Mouse (Mus musculus) ES-Bruce4 (cell line): ENCODE measurements around the gene Themis2. TPM values are rescaled to one million over a fixed set of nuclear protein-coding genes. Genes with fewer than 3 reads are reported as not detected.
A peak's percentile ranks its signal among the peaks of the same experiment; 100 is the strongest.

Experiments
- H3K27ac ChIP-seq: 2 replicates; pipeline ENCODE4 v1.5.1; 2012; ENCODE audit warnings: low read length, inconsistent platforms; ENCODE audit not compliant: insufficient read depth
- H3K27me3 ChIP-seq: 2 replicates; pipeline ENCODE4 v1.6.1; 2012; ENCODE audit warnings: mild to moderate bottlenecking, low read length, inconsistent platforms; ENCODE audit not compliant: control insufficient read depth, poor library complexity, insufficient read depth, severe bottlenecking
- H3K36me3 ChIP-seq: 2 replicates; pipeline ENCODE4 v1.6.1; 2012; ENCODE audit warnings: inconsistent platforms, mild to moderate bottlenecking, low read length, moderate library complexity; ENCODE audit not compliant: control insufficient read depth, poor library complexity, insufficient read depth, severe bottlenecking
- H3K4me1 ChIP-seq: one replicate; pipeline ENCODE4 v1.8.1; 2011; ENCODE audit warnings: low read length; ENCODE audit not compliant: control insufficient read depth, insufficient read depth
- H3K4me3 ChIP-seq: 2 replicates; pipeline ENCODE4 v1.5.1; 2011; ENCODE audit warnings: low read depth, mild to moderate bottlenecking, low read length
- H3K9ac ChIP-seq: 2 replicates; pipeline ENCODE4 v1.6.1; 2012; ENCODE audit warnings: low read depth, mild to moderate bottlenecking, inconsistent platforms; ENCODE audit not compliant: poor library complexity, severe bottlenecking
- H3K9me3 ChIP-seq: replicated peaks from 2 replicates; pipeline ENCODE4 v1.6.1; 2012; ENCODE audit warnings: mild to moderate bottlenecking, low read length, inconsistent platforms; ENCODE audit not compliant: control insufficient read depth, poor library complexity, insufficient read depth, severe bottlenecking
- CTCF ChIP-seq: IDR thresholded peaks from one replicate; pipeline ENCODE4 v1.8.1; 2011; ENCODE audit warnings: low read depth, low read length
- EP300 ChIP-seq: IDR thresholded peaks from 2 replicates; pipeline ENCODE4 v1.6.1; 2011; ENCODE audit warnings: low read depth, low read length; ENCODE audit not compliant: insufficient read depth
- POLR2A ChIP-seq: IDR thresholded peaks from one replicate; pipeline ENCODE4 v1.8.1; 2011; ENCODE audit warnings: low read length; ENCODE audit not compliant: insufficient read depth
- polyA plus RNA-seq: library from polyadenylated mRNA; stranded (reverse); fragments of >200 nt; gene quantifications from 2 replicates; pipeline ENCODE4 v1.2.4, GENCODE M21; 2011; ENCODE audit warnings: low read depth; ENCODE audit not compliant: missing spikeins, insufficient read depth, insufficient read length

Themis2 gene
- polyA plus RNA-seq, result 0.72 and 0.84 TPM in 2 replicates

DNA sequence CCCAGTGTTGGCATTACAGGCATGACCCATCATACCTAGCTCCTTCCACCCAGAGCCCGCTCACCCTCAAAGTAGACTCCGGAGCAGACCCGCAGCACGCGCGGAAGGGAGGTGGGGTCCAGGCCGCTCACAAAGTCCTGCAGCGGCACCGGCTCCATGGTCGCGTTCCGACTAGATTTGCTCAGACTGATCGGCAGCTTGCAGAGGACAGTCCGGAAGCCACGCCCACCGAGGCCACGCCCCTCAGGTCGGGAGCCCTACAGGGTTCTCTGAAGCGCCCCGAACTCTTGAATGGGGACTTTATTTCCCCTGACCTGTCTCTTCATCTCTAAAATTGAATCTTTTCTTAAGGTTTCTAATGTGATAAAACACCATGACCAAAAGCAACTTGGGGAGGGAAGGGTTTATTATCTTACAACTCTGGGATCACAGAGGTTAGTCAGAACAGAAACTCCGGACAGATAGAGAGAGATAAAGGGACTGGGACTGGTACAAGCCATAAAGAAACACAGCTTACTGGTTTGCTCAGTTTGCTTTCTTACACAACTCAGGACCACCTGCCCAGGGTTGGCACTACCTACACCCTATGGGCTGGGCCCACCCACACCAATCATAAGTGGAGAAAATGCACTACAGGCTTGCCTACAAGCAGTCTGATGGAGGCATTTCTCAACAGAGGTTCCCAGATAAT lies at the start of gene Themis2:
Gene Themis2, minus strand, starts transcription at position 192 of the 691 bp plus-strand sequence.
- TF ChIP-seq POLR2A (no peak), CTCF (no peak), EP300 (no peak)
- Histone ChIP-seq H3K4me3 (peak within 1 kb of the TSS; percentile 81), H3K27me3 (no peaks in the 10 kb centered on the region), H3K27ac (no peak within 1 kb of the TSS), H3K36me3 (no peaks in the 10 kb centered on the region), H3K4me1 (no peaks in the 10 kb centered on the region), H3K9ac (peak within 1 kb of the TSS; percentile 12; the same call in 1 of the 2 replicates), H3K9me3 (no peaks in the 10 kb centered on the region)

DNA sequence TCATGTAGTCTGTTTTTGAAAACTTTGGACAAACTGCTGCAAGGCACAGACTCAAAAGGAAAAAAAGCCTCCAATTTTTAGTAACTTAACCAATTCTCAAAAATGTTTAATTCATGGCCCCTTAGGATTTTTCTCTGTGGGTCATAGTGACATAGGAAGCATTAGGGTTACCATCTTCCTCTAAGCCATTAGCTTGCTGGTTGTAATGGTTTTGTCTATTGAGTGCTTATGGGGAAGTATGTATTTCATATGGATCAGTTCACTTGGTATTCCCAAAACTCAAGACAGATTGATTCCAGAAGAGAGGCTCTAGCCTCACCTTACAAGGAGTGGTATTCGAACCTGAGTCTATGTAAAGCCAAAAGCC lies 47.5 kb upstream of the Themis2 start:
- H3K9me3 ChIP-seq, result no peaks in the 10 kb centered on the region
- no peak for TF ChIP-seq CTCF
- TF ChIP-seq POLR2A, result no peak
- TF ChIP-seq EP300, result no peak
- H3K4me1 ChIP-seq, result no peaks in the 10 kb centered on the region
- no peak overlapping the region for H3K4me3 ChIP-seq
- no peaks in the 10 kb centered on the region for H3K27me3 ChIP-seq
- H3K9ac ChIP-seq, result peak overlapping the region; percentile 63
- H3K27ac ChIP-seq, result peak overlapping the region; percentile 84
- H3K36me3 ChIP-seq, result peaks cover 23% of the 10 kb centered on the region

DNA sequence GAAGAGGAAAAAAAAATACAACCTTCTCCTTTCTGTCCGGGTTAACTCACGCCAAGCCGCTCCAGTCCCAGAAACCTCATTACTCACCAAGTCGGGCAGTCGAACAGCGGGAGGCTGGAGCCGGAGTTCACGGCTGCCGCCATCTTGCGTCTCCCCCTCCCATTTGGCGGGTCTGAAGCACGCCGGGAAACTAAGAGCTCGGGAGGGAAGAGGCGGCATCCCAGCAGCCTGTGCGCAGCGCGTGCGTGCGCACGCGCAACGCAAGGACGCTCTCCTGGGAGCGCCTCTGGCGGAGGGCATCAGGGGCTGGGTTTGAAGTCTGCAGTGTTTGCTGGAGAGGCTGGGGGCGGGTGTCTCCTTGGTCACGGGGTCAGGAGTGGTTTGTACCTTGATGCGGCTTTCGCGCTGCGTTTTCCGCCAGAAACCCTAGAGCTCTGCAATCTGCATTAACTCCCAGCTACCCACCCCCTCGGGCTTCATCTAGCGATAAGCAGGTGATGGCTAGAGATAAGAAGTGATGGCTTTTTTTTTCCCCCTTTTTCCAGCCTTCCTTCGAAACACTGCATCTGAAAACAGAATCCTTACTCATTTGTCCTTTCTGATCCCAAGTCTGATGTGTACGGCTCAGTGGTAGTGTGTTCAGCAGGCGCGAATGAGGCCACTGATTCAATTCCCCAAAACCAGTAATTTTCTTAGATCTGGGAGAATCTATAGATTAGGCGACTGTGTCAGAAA lies 47.0 kb upstream of the Themis2 start, which contains the start of gene Ppp1r8:
Gene Ppp1r8, minus strand, starts transcription at position 200 of the 735 bp plus-strand sequence.
- H3K9ac ChIP-seq, result peak within 1 kb of the TSS; percentile 90
- no peaks in the 10 kb centered on the region for H3K9me3 ChIP-seq
- H3K27ac ChIP-seq, result peak within 1 kb of the TSS; percentile 84

DNA sequence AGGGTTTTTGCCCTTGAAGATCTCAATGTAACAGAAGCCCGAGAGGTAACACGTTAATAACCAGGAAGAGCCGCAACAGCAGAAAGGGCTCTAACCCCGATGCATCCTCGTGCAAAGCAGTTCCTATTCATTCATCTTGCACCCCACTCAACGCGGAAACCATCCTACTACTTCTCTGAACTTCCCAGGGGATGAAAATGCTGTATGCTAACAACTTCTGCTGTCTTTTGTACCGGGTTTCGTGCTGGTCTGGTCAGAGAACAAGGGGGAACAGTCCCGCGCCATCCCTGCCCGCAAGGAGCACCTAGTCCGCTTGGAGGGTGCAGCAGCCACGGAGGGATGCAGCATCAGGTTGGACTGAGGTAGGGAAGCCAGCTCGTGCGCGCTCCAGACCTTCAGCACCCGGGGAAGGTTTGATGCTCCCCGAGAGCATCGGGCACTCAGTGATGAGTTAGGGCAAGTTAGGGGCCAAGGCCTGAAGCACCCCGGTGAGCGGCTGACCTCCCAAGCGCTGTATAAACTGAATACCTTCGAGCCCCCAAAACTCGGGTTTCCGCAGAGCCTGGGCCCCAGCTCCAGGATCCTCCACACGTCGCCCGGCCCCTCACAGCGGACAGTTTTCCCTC lies 46.2 kb upstream of the Themis2 start:
- Histone ChIP-seq H3K4me3 (peak overlapping the region; percentile 91), H3K4me1 (no peaks in the 10 kb centered on the region), H3K9ac (peak overlapping the region; percentile 90), H3K36me3 (peaks cover 34% of the 10 kb centered on the region), H3K27me3 (no peaks in the 10 kb centered on the region), H3K27ac (peak overlapping the region; percentile 15; the same call in 1 of the 2 replicates), H3K9me3 (no peaks in the 10 kb centered on the region)
- no peak for TF ChIP-seq CTCF
- TF ChIP-seq EP300, result no peak
- TF ChIP-seq POLR2A, result no peak

More for the DNA sequence above, 47.0 kb upstream of the Themis2 start, which contains the start of gene Ppp1r8:
- TF ChIP-seq CTCF, result peak; percentile 3
- 0 out of 2 replicates have a peak, but pooled peaks have one; percentile 56 for TF ChIP-seq EP300
- peak; percentile 98 for TF ChIP-seq POLR2A
- peaks cover 29% of the 10 kb centered on the region for H3K36me3 ChIP-seq
- H3K4me3 ChIP-seq, result peak within 1 kb of the TSS; percentile 91
- H3K27me3 ChIP-seq, result no peaks in the 10 kb centered on the region
- H3K4me1 ChIP-seq, result no peaks in the 10 kb centered on the region

DNA sequence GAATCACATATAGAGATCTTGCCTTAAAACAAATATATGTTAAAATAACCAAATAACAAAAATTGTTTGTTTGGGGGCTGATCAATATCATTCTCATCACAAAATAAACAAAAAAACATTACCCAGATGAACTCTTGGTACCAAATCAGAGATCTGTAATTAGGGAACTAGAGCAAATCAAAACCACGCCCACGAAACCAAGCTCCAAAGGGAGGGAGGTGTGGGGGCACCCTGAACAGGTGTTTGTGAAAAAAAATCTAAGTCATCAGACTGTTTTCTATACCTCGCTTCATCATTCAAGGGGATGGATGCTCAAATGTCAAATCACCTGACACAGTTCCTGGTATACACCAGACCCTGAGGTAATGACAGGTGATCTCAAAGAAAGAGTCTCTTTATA lies 45.3 kb upstream of the Themis2 start:
- H3K9me3 ChIP-seq, result no peaks in the 10 kb centered on the region
- no peak overlapping the region for H3K27ac ChIP-seq
- TF ChIP-seq POLR2A, result no peak
- TF ChIP-seq EP300, result no peak
- no peak for TF ChIP-seq CTCF
- H3K4me3 ChIP-seq, result no peak overlapping the region
- H3K4me1 ChIP-seq, result no peaks in the 10 kb centered on the region
- H3K9ac ChIP-seq, result peak overlapping the region; percentile 90
- H3K27me3 ChIP-seq, result no peaks in the 10 kb centered on the region
- H3K36me3 ChIP-seq, result peaks cover 43% of the 10 kb centered on the region
